Mouse (Mus musculus) embryonic fibroblast, embryonic 13.5 days (primary cell): ENCODE data around the gene Gli1.

ENCODE experiments used
- CTCF ChIP-seq: IDR thresholded peaks from 2 replicates; pipeline ENCODE4 v1.5.1; 2011; ENCODE audit warnings: mild to moderate bottlenecking, control low read depth, low read length, moderate library complexity, borderline replicate concordance; ENCODE audit not compliant: insufficient read depth
- POLR2A ChIP-seq: IDR thresholded peaks from 2 replicates; pipeline ENCODE4 v1.6.1; 2011; ENCODE audit warnings: low read depth, mild to moderate bottlenecking, control low read depth, low read length, moderate library complexity

- TF ChIP-seq CTCF (no peak), POLR2A (no peak)
These were observed 8.0 kb upstream of the Gli1 start for GRCm38 (mm10) chr10:127349810-127350209.
